Mouse (Mus musculus) 3T3-L1 (cell line): ENCODE results near the gene Gm49373.

Experiments
- DNase-seq: peaks from one replicate; pipeline ENCODE4 v3.0.0-alpha.2; 2015; ENCODE audit warnings: low read depth, low spot score

Gene Gm49373

DNA sequence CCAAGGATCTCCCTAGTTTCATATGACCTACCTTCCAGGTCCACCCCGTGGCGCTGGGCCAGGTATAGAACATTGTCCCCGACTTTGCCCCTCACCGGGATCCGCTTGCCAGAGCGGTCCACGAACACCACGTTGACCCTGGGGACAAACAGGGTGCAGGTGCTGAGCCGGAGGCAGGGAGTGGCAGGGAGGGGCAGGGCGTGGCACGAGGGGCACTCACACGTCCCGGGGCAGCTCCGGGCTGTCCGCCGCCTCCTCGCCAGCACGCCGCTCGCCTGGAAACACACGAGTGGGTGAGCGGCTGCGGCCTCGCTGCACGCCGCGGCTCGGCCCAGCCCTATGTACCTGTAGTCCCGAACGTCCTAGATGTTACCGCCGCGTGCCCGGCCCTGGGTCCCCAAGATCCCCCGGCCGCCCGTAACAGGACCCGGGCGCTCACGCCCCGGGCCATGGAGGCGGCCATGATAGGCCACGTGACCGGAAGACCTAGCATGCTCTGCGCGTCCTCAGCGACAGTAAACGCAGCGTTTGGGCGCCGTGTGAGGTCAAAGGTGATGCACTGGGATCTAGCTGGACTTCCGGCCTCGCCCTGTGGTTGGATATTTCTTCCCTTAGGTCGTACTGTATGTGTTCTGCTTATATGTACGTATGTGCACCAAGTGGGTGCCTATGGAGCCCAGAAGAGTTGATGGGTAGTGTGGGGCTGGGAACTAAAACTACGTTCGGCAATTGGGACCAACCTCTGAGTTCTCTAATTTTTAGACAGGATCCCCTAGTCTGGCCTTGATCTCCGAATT lies at the start of gene Gm49373, which contains the start of gene Fdx1l:
Gene Gm49373 (minus strand): TSS at position 53 of the 797 bp plus-strand sequence.
Gene Fdx1l (minus strand): TSS at position 571 of the 797 bp plus-strand sequence.
- peak; percentile 92 for DNase-seq

GRCm38 (mm10) chr9:21121483-21121882 lies 48.6 kb upstream of the Gm49373 start:
- DNase-seq: no peak

DNA sequence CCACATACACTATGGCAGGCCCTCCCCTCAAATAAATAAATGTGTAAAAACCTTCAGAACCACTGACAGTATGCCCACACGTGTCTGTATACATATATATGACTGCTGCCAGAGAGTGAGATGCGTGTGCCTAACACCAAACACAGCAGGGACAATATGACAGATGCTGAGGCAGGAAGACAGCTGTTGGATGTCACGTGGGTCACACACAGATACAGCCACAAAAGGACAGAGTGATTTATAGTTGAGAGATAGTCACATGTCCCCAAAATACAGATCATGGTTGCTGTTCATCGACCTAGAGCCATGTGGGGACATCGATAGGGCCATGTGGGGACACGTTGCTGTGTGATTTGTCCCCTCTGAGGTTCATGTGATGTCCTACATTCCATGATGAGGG lies 44.2 kb upstream of the Gm49373 start:
- no peak for DNase-seq

- no peak for DNase-seq
Measured at GRCm38 (mm10) chr9:21115105-21115504, 42.2 kb upstream of the Gm49373 start.

- DNase-seq: no peak
Measured at GRCm38 (mm10) chr9:21114190-21114589, 41.3 kb upstream of the Gm49373 start.

DNA sequence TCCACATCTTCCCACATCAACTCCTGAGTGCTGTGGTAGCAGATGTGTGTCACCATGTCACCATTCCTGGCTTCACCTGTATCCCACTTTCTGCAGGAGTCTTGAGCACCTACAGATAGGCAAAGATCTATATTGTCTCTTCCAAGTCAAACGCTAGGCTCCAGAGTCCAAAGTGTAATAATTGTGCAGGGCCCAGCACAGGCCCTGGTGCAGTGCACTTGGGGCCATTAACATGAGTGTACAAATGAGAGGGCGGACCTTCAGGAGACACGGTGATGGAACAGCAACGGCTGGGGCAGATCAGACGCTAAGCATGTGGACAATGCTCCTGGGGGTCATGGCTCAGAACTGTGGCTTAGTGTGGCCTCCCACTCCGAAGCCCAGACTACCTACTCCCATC lies 40.9 kb upstream of the Gm49373 start:
- DNase-seq: no peak

GRCm38 (mm10) chr9:21107607-21108237 lies 34.8 kb upstream of the Gm49373 start:
- DNase-seq: no peak

- no peak for DNase-seq
Measured at GRCm38 (mm10) chr9:21105760-21106564, 33.1 kb upstream of the Gm49373 start.

DNA sequence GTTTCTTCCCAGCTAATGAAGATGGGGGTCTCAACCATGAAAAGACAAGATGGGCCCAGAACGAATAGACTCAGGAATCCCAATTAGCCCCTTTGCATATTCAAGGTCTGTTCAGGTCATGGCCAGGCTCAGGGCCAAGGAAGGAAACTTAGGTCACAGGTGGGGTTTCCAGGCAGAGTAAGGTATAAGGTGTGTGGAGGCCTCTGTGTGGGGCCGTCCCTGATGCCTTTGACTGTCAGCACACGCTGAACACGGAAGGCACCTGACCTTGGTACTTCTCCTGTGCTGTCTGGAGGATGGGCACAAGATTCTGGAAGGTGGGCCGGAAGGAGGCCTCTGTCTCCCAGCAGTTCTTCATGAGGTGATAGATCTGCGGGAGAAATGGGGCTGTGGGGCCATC lies 31.9 kb upstream of the Gm49373 start:
- DNase-seq: no peak

- no peak for DNase-seq
Measured at GRCm38 (mm10) chr9:21102076-21102475, 29.2 kb upstream of the Gm49373 start.

DNA sequence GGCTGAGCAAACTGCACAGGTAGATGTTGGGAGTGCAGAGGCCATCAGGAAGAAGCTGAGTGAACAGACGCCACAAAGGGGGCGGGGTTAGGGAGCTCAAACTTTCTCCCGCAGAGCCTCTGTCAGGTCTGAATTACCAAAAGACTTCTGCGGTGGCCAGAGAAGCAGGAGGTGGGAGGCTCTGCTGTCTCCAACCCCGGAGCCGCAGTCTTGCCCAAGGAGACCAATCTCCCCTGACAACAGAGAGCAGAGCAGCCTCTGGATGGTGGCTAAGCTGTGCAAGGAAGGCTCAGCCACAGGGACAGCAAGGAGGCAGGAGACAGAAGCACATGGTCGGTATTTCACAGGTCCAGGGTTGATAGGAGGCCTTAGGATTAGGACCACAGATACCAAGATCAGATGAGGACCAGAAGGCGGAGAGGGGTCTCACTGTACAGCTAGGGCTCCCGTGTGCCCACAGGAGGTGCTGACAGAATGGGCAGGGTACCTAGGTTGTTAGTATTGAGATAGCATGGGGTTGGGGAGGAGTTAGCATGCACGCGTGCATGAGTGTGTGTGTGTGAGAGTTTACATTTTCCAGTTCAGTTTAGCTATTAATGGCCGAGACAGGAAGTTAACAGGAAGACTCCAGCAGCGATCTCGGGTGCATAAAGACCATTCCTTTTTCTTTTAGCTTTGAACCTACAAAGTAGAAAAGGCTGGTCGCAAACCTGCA lies 27.7 kb upstream of the Gm49373 start:
- no peak for DNase-seq

GRCm38 (mm10) chr9:21097793-21098192 lies 24.9 kb upstream of the Gm49373 start:
- DNase-seq: peak; percentile 24

DNA sequence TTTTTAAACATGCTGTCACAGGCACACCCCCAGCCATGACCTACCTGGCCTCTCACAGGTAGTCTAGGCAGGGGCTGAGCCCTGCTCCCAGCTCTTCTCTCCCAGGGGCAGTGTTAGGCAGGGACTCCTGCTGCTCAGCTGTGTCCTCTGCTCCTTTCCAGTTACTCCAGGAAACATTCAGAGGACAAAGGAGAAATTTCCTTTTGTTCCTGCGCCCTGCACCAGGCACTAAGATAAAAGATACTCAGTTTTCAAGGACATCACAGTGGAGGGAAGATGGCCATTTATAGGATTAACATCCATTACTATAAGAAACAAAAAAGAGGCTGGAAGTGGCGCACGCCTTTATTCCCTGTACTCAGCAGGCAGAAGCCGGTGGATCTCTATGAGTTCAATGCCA lies 23.1 kb upstream of the Gm49373 start:
- DNase-seq: no peak

DNA sequence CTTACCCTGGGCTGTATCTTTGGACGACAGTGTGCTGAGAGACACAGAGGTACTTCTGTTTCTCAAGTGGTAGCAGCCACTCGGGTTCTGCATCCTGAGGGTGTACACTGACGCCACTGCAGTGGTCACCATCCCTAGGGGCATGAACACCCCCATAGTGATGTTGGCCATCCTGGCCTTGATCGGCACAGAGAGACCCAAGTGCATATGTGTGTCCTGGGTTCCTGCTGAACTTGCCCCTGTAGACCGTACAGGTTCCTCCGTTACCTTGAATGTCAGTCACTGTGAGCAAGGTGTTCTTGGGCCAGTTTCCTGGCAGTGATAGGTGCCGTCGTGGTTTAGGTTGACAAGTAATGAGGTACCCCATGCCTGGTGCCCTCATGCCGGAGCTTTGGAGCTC lies 20.5 kb upstream of the Gm49373 start:
- DNase-seq: no peak

DNA sequence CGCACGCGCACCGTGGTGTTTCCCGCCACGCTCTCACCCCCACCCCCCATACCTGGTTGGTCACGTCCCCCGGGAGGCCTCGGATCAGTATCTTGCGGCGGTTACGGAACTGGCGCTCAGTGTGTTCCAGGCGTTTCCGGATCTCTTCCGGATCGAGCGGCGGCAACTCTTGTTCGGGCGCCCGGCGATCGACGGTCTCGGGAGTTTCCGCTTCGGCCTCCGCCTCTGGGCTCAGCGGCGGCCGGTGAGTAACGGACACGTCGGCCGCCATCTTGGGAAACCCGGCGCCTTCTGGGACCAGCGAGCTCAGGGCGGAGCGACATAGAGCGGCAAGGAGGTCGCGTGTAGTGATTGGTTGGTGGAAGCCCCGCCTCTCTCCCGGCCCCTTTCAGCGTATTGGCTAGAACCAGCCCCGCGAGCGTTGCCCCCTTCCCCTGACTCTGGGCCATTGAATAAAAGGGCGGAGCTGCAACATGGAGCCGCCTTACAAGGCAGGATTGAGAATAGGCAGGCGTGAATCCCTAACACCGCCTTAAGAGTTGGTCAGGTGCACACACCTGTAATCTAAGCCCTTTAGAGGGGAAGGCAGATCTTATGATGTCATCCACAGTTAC lies 18.9 kb upstream of the Gm49373 start, which contains the start of the genes Gm38431 and Raver1:
Gene Gm38431 (minus strand): TSS at position 291 of the 614 bp plus-strand sequence.
Gene Raver1 (minus strand): TSS at position 302 of the 614 bp plus-strand sequence.
- DNase-seq: peak; percentile 99

DNA sequence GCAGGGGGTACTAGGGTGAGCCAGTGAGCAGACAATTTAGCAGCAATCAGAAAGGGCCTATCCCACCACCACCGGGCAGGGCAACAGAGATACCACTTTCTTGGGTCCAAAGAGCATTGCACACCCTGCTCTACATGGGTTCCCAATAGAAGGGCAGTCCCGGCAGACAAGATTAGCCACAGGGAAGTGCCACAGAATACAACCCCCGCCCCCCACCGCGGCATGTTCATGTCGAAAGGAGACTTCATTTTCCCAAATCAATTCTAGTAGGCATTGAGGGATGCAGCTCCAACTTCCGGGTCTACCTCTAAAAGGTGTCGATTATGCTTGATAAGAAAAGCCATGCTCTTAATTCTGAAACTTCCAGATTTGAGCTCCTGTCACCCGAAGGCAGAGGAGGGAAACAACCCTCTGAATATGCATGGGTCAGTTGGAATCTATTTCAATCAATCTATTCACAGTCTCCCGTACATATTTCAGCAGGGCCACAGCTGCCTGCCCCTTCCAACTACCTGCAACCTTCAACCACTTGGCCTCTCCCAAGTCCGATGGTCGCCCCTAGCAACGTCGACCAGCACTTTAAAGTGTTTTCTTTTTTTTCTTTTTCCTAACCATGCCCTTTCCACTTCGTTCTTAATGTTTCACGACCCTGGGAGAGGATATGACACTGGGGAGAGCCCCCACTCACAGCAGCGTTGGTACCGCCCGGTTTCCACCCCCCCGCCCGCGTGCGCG lies 18.2 kb upstream of the Gm49373 start:
- no peak for DNase-seq

DNA sequence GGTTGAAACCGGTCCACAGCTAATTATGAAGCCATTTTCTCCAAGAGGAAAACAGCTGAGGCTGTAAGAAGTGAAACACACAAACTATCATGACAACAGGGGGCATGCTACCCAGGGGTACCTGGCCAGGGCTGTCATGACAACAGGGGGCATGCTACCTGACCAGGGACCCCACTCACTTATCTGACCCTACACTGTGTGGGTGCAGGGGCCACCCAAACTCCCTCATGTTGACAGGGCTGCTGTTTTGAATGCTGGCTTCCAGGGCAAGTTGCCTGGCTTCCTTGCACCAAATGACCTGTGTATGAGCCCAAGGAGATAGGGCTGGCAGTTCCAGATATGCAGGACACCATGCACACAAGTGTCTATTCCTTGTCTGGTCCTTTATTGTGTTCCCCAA lies 17.6 kb upstream of the Gm49373 start:
- DNase-seq: no peak

- no peak for DNase-seq
Measured at GRCm38 (mm10) chr9:21083324-21083723, 10.4 kb upstream of the Gm49373 start.

DNA sequence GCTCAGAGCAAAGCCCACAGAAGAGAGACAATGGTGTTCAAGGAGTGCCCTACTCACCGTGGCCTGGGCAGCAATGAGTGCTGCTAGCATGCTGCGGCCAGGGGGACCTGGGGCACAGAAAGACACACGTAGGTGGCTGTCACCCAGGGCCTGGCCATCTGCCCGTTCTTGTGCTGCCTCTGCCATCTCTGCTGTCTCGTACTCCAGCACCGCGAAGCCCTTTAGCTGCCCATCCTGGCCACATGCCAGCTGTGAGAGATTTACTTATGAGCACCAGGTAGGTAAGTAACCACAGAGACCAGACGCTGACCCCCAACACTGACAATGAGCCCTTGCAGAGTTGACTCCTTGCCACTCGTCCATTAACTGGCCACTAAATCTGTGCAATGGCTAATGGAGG lies 8.2 kb upstream of the Gm49373 start:
- no peak for DNase-seq

DNA sequence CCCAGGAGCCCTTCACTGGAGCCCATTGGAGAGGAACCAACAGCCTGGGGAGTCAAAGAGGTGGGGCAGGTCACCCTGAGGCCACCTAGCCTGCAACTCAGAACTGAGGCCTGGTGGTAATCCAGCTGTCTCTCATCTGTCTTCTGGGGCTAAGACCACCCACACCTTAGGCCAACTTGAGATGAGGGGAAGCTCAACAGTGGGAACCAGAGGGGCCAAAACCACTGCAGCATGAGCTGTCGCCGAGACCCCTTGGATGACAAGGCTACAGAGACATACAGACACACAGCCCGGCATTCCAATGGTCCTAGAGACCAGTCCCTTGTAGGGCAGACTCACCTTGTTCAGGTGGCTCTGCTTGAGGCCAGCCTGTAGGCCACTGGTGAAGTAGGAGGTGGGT lies 2.7 kb upstream of the Gm49373 start:
- no peak for DNase-seq
